Mouse (Mus musculus): ENCODE data around the gene Asap2. TPM values are rescaled to one million over a fixed set of nuclear protein-coding genes. Genes with fewer than 3 reads are reported as not detected.

Gene Asap2
- total and polyA plus RNA-seq, 3 experiments, result 0.46 to 1.9 TPM; not detected in 1

DNA sequence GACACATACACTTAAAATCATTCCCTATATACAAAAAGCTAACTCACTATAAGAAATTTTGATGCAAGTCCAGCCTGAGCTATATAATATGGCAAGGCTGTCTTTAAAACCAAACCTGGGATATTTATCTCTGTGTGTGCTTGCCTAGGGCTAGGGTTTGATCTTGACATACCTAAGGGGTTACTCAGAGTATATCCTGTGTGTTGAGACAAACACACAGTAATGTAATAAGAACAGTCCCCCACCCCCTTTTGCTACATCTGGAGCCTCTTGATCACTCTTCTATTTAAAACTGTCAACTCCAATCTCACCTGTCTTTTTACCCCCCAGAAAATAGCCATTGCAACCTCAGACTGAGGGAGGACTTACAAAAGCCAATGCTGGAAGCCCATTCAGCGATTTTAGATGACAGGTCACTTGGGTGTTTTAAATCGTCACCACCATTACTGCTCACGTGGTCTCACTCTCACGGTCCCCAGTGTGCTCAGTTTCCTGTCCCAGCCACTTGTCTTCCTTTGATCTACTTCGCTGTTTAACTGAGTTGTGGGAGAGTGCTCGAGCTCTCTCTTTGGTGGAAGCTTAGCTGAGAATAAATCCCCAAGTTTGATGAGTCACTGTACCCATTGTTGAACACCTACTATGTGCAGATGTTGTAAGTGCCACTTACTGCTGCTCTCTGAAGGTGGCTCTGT, 176.8 kb downstream of the Asap2 start:
- no peak for DNase-seq (ENCODE audit: low read depth, low spot score)
- H3K4me3 ChIP-seq (ENCODE audit: control insufficient read depth in 1 of 2, insufficient read depth in 1 of 2, low read depth in 2 of 2, low read length in 2 of 2), result no peak overlapping the region
- TF ChIP-seq GATA1 (IDR thresholded peaks at IDR 0.05; ENCODE audit: low read depth, low read length) (no peak), CHD1 (IDR thresholded peaks at IDR 0.05; ENCODE audit: low read depth, low read length) (no peak), BHLHE40 (IDR thresholded peaks at IDR 0.05; ENCODE audit: borderline replicate concordance, low read depth, low read length) (no peak), CTCF (IDR thresholded peaks at IDR 0.05 in 2 of 3, conservative IDR thresholded peaks at IDR 0.05 in 1 of 3; ENCODE audit: control insufficient read depth in 1 of 3, insufficient read depth in 1 of 3, low read depth in 2 of 3, low read length in 3 of 3, poor library complexity in 1 of 3, severe bottlenecking in 1 of 3) (no peak), ETS1 (IDR thresholded peaks at IDR 0.05; ENCODE audit: low read depth, low read length) (no peak), MAZ (IDR thresholded peaks at IDR 0.05; ENCODE audit: low read depth, low read length) (no peak), HCFC1 (IDR thresholded peaks at IDR 0.05; ENCODE audit: low read depth, low read length) (no peak), JUND (IDR thresholded peaks at IDR 0.05; ENCODE audit: low read depth, low read length) (no peak), TBP (IDR thresholded peaks at IDR 0.05; ENCODE audit: low read depth, low read length) (no peak), SIN3A (IDR thresholded peaks at IDR 0.05; ENCODE audit: low read length) (no peak), MAX (IDR thresholded peaks at IDR 0.05; ENCODE audit: low read length) (no peak), POLR2AphosphoS5 (IDR thresholded peaks at IDR 0.05; ENCODE audit: borderline replicate concordance, low read depth, low read length) (no peak), NRF1 (IDR thresholded peaks at IDR 0.05; ENCODE audit: insufficient read depth, low read depth, low read length, poor library complexity, severe bottlenecking) (no peak), NELFE (IDR thresholded peaks at IDR 0.05; ENCODE audit: low read depth, low read length) (no peak), MYC (IDR thresholded peaks at IDR 0.05; ENCODE audit: low read depth, low read length) (no peak)
- H3K4me1 ChIP-seq (ENCODE audit: control insufficient read depth in 1 of 2, insufficient read depth in 2 of 2, low read length in 2 of 2), result no peaks in the 10 kb centered on the region
- H3K36me3 ChIP-seq (ENCODE audit: control insufficient read depth in 1 of 2, insufficient read depth in 2 of 2, low read length in 2 of 2), result no peaks in the 10 kb centered on the region
- no peak overlapping the region for H3K27ac ChIP-seq (ENCODE audit: control insufficient read depth, low read depth, low read length)
- H3K9ac ChIP-seq (ENCODE audit: control insufficient read depth, low read depth, low read length, poor library complexity, severe bottlenecking), result no peak overlapping the region
- H3K27me3 ChIP-seq (ENCODE audit: control insufficient read depth in 1 of 2, insufficient read depth in 2 of 2, low read length in 2 of 2), result no peaks in the 10 kb centered on the region
- H3K79me2 ChIP-seq (ENCODE audit: control insufficient read depth, insufficient read depth, low read length, poor library complexity), result no peaks in the 10 kb centered on the region
- H3K9me3 ChIP-seq (replicated peaks; ENCODE audit: insufficient read depth, low read length), result no peaks in the 10 kb centered on the region

DNA sequence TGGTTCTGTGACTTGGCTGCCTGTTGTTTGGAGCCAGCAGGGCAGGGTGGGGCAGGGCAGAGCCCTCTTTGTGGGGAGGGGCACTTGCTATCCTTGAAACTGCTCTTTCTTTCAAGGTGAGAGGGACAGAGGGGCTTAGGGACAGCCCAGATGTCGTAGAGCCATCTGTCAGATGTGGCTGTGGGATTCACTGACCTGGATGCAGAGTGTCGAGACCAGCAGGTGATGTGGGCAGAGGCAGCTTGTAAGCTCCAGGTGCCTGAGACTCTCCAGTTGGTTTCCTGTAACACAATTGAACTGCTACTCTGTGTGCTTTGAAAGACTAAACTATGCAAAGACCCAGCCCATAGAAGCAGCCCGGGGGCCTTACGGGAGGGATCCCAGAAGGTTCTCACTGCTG, 177.5 kb downstream of the Asap2 start:
- no peak for TF ChIP-seq BHLHE40 (IDR thresholded peaks at IDR 0.05; ENCODE audit: borderline replicate concordance, low read depth, low read length)
- no peak for TF ChIP-seq MEF2A (IDR thresholded peaks at IDR 0.05; ENCODE audit: extremely low read depth, insufficient replicate concordance, low read depth, low read length, poor library complexity, severe bottlenecking)
- TF ChIP-seq GATA1 (IDR thresholded peaks at IDR 0.05; ENCODE audit: low read depth, low read length), result no peak
- TF ChIP-seq ETS1 (IDR thresholded peaks at IDR 0.05; ENCODE audit: low read depth, low read length), result no peak
- no peak for TF ChIP-seq USF1 (IDR thresholded peaks at IDR 0.05; ENCODE audit: low read depth, low read length)
- TF ChIP-seq POLR2AphosphoS2 (IDR thresholded peaks at IDR 0.05; ENCODE audit: low read length), result no peak
- TF ChIP-seq KAT2A (conservative IDR thresholded peaks at IDR 0.05; ENCODE audit: low read depth, low read length), result no peak
- no peak for TF ChIP-seq USF2 (IDR thresholded peaks at IDR 0.05; ENCODE audit: borderline replicate concordance in 1 of 2, insufficient read depth in 1 of 2, low read depth in 1 of 2, low read length in 2 of 2)
- no peak for TF ChIP-seq CTCF (IDR thresholded peaks at IDR 0.05 in 2 of 3, conservative IDR thresholded peaks at IDR 0.05 in 1 of 3; ENCODE audit: control insufficient read depth in 1 of 3, insufficient read depth in 1 of 3, low read depth in 2 of 3, low read length in 3 of 3, poor library complexity in 1 of 3, severe bottlenecking in 1 of 3)
- no peak for TF ChIP-seq CHD1 (IDR thresholded peaks at IDR 0.05; ENCODE audit: low read depth, low read length)
- TF ChIP-seq MAX (IDR thresholded peaks at IDR 0.05; ENCODE audit: low read length), result no peak
- no peaks in the 10 kb centered on the region for H3K27me3 ChIP-seq (ENCODE audit: control insufficient read depth in 1 of 2, insufficient read depth in 2 of 2, low read length in 2 of 2)

More for the DNA sequence above, 177.5 kb downstream of the Asap2 start:
- Histone ChIP-seq H3K36me3 (ENCODE audit: control insufficient read depth in 1 of 2, insufficient read depth in 2 of 2, low read length in 2 of 2) (no peaks in the 10 kb centered on the region), H3K27ac (ENCODE audit: control insufficient read depth, low read depth, low read length) (no peak overlapping the region), H3K79me2 (ENCODE audit: control insufficient read depth, insufficient read depth, low read length, poor library complexity) (no peaks in the 10 kb centered on the region), H3K9ac (ENCODE audit: control insufficient read depth, low read depth, low read length, poor library complexity, severe bottlenecking) (no peak overlapping the region), H3K4me1 (ENCODE audit: control insufficient read depth in 1 of 2, insufficient read depth in 2 of 2, low read length in 2 of 2) (no peaks in the 10 kb centered on the region), H3K4me3 (ENCODE audit: control insufficient read depth in 1 of 2, insufficient read depth in 1 of 2, low read depth in 2 of 2, low read length in 2 of 2) (no peak overlapping the region), H3K9me3 (replicated peaks; ENCODE audit: insufficient read depth, low read length) (no peaks in the 10 kb centered on the region)
- no peak for DNase-seq (ENCODE audit: low read depth, low spot score)

Measured in MEL (cell line).